Mouse (Mus musculus): Measurements from ENCODE around the gene Dcbld2. TPM values are rescaled to one million over a fixed set of nuclear protein-coding genes. Genes with fewer than 3 reads are reported as not detected.

The Dcbld2 gene
- polyA plus RNA-seq, 1 experiment from 2014 or later = 7.4 TPM

GRCm38 (mm10) chr16:58470061-58470460 is 61.8 kb downstream of the Dcbld2 start:
- peaks cover 43% of the 10 kb centered on the region for H3K36me3 ChIP-seq
- WGBS = 89% methylated on average over 8 of the region's 8 CpGs
- ATAC-seq (ENCODE audit: borderline replicate concordance, extremely low read depth, low FRiP score, low TSS enrichment) = no peak

GRCm38 (mm10) chr16:58470841-58471240 is 62.6 kb downstream of the Dcbld2 start:
- Histone ChIP-seq H3K9ac (no peak overlapping the region), H3K27ac (no peak overlapping the region), H3K4me3 (no peak overlapping the region), H3K4me1 (peaks cover 8% of the 10 kb centered on the region; the same call in 1 of the 2 replicates), H3K9me3 (no peaks in the 10 kb centered on the region), H3K27me3 (no peaks in the 10 kb centered on the region), H3K36me3 (peaks cover 35% of the 10 kb centered on the region), H3K4me2 (no peak overlapping the region)
- ATAC-seq (ENCODE audit: borderline replicate concordance, extremely low read depth, low FRiP score, low TSS enrichment) = no peak
- WGBS = 75% methylated on average over 4 of the region's 4 CpGs

More at GRCm38 (mm10) chr16:58470061-58470460, 61.8 kb downstream of the Dcbld2 start:
- no peak overlapping the region for H3K27ac ChIP-seq
- no peaks in the 10 kb centered on the region for H3K9me3 ChIP-seq
- no peaks in the 10 kb centered on the region for H3K27me3 ChIP-seq
- no peak overlapping the region for H3K4me2 ChIP-seq
- H3K4me1 ChIP-seq = peaks cover 3% of the 10 kb centered on the region; the same call in 1 of the 2 replicates
- H3K4me3 ChIP-seq = no peak overlapping the region
- H3K9ac ChIP-seq = no peak overlapping the region

DNA sequence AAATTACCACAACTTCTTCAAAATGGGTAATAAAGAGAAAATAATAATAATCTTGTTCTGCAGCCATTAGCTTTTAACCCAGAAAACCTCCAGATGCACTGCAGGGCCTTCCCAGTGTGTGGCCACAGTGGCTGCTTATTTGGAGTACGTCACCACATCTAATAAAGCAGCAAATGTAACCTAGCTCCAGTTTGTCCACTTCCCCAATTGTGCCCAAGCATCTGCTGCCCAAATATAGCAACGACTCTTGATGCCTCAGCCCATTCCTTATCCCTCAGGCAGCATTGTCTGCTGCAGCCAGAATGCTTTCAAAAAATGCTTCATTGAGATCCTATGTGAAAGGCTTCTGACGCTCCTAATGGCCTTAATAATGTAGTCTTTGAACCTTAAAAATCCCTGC is 66.6 kb downstream of the Dcbld2 start:
- H3K9ac ChIP-seq = no peak overlapping the region
- 64% methylated on average over 3 of the region's 3 CpGs for WGBS
- no peak overlapping the region for H3K4me3 ChIP-seq
- no peak overlapping the region for H3K4me2 ChIP-seq
- peaks cover 12% of the 10 kb centered on the region; the same call in 1 of the 2 replicates for H3K4me1 ChIP-seq
- H3K36me3 ChIP-seq = peaks cover 32% of the 10 kb centered on the region
- no peak for ATAC-seq (ENCODE audit: borderline replicate concordance, extremely low read depth, low FRiP score, low TSS enrichment)
- peak overlapping the region; percentile 37 for H3K27ac ChIP-seq
- H3K9me3 ChIP-seq = no peaks in the 10 kb centered on the region
- H3K27me3 ChIP-seq = no peaks in the 10 kb centered on the region

- Histone ChIP-seq H3K4me3 (no peak overlapping the region), H3K9me3 (no peaks in the 10 kb centered on the region), H3K4me1 (peaks cover 12% of the 10 kb centered on the region; the same call in 1 of the 2 replicates), H3K9ac (no peak overlapping the region), H3K27ac (peak overlapping the region; percentile 84), H3K27me3 (no peaks in the 10 kb centered on the region), H3K36me3 (peaks cover 29% of the 10 kb centered on the region), H3K4me2 (no peak overlapping the region)
- 62% methylated on average over 3 of the region's 3 CpGs for WGBS
- no peak; the same call in 1 of the 2 replicates for ATAC-seq (ENCODE audit: borderline replicate concordance, extremely low read depth, low FRiP score, low TSS enrichment)
Observed at GRCm38 (mm10) chr16:58475544-58476154, 67.4 kb downstream of the Dcbld2 start.

DNA sequence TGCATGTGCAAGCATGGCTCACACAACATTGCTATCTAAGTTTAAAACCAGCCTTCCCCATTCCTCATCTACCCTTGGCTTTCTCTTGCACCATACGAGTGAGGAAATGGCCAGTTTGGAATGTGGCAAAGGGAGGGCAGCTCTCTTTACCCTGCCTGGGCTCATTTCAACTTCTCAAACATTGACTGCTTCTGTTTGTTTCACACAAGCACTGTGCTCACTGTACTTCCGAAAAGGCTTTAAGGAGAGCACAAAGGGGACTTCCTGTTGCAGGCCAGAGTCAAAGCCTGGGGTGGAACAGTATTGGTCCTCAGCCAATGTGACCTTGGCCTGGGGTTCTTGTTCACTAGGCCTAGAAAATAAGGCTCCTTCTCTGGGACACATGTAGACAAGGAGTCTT is 68.1 kb downstream of the Dcbld2 start:
- H3K4me3 ChIP-seq = no peak overlapping the region
- no peaks in the 10 kb centered on the region for H3K9me3 ChIP-seq
- H3K4me2 ChIP-seq = no peak overlapping the region
- no peak overlapping the region for H3K9ac ChIP-seq
- H3K27me3 ChIP-seq = no peaks in the 10 kb centered on the region
- peak; percentile 58 for ATAC-seq (ENCODE audit: borderline replicate concordance, extremely low read depth, low FRiP score, low TSS enrichment)
- peak overlapping the region; percentile 84 for H3K27ac ChIP-seq
- 35% methylated on average over 2 of the region's 2 CpGs for WGBS
- H3K4me1 ChIP-seq = peaks cover 14% of the 10 kb centered on the region
- peaks cover 29% of the 10 kb centered on the region for H3K36me3 ChIP-seq

DNA sequence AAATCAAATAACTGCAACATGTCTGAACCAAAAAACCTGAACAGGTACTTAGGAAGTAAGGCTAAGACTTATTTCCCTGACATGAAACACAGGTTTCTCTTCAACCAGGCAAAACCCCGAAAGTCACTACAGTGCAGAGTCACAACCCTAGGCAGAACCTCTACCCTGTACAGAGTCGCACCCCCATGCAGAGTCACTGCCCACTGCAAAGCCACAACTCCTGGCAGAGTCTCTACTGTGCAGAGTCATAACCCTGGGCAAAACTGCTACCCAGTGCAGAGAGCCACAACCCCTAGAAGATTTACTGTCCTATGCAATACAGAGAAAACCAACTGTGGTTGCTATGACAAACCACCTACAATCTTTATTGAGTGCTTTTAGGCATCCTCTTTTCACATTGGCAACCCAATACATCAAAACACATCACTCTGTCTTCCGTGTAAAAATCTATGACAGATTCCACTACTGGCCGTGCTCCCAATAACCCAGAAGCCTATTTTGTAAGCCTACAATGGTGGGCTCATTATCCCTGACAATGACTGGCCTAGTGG is 71.7 kb downstream of the Dcbld2 start:
- H3K4me1 ChIP-seq = peaks cover 27% of the 10 kb centered on the region
- H3K27me3 ChIP-seq = no peaks in the 10 kb centered on the region
- no peaks in the 10 kb centered on the region for H3K9me3 ChIP-seq
- 91% methylated on average over 4 of the region's 4 CpGs for WGBS
- no peak overlapping the region for H3K4me2 ChIP-seq
- ATAC-seq (ENCODE audit: borderline replicate concordance, extremely low read depth, low FRiP score, low TSS enrichment) = no peak
- H3K9ac ChIP-seq = no peak overlapping the region
- no peak overlapping the region for H3K4me3 ChIP-seq
- no peak overlapping the region for H3K27ac ChIP-seq
- H3K36me3 ChIP-seq = peaks cover 13% of the 10 kb centered on the region

DNA sequence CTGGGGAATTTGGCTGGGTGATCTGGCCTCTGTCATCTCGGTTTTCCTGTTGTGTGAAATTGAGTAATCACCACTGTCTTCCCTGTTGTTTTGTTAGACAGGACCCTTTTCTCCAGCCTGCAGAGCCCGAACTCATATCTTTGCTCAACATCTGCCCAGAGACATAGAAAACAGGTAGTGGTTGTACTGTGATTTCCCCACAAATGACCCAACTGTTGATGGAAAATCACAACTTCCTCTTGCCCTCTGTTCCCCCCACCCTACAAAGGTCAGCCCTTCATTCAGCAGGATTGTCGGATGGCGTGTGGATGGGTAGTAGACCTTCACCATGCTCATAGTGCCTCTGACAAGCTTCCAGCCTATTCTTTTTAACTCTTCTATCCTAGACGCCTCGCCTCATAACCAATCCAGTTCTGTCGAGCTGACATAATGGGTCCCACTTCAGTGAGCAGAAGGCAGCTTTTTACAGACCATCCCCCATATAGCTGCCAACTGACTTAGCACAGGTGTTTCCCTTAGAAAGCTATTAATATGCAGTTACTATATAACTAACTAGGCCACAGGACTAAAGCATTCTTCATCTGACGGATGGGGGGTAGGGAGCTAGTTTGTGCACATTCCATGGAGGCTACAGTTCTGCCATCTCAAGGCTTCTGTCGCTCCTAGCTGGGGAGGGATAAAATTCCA is 73.1 kb downstream of the Dcbld2 start:
- no peak overlapping the region for H3K4me3 ChIP-seq
- peak; percentile 49; the same call in 1 of the 2 replicates for ATAC-seq (ENCODE audit: borderline replicate concordance, extremely low read depth, low FRiP score, low TSS enrichment)
- peaks cover 17% of the 10 kb centered on the region for H3K4me1 ChIP-seq
- H3K36me3 ChIP-seq = peaks cover 13% of the 10 kb centered on the region
- no peaks in the 10 kb centered on the region for H3K27me3 ChIP-seq
- 53% methylated on average over 9 of the region's 9 CpGs for WGBS
- no peak overlapping the region for H3K4me2 ChIP-seq
- H3K9me3 ChIP-seq = no peaks in the 10 kb centered on the region
- H3K9ac ChIP-seq = no peak overlapping the region
- H3K27ac ChIP-seq = peak overlapping the region; percentile 56

DNA sequence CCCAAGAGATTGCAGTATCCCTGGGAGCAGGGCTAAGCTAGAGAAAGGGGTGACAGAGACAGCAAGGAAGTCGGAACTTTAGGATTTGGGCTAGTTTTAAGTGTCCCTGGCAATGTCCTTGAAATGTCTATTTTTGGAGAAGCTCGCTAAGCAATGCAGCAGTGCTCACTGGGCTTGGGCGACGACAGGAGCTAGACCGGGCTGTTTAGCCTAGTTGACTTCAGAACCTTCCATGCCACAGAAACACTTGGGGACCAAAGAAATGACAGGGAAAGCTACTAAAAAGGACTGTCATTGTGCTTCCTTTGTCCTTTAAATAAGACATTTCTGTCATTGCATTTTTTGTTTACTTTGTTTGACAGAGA is 73.6 kb downstream of the Dcbld2 start:
- Histone ChIP-seq H3K27me3 (no peaks in the 10 kb centered on the region), H3K4me1 (peaks cover 17% of the 10 kb centered on the region), H3K27ac (peak overlapping the region; percentile 56), H3K9ac (no peak overlapping the region), H3K36me3 (peaks cover 13% of the 10 kb centered on the region), H3K9me3 (no peaks in the 10 kb centered on the region), H3K4me3 (no peak overlapping the region), H3K4me2 (no peak overlapping the region)
- WGBS = 46% methylated on average over 5 of the region's 5 CpGs
- peak; percentile 12; the same call in 1 of the 2 replicates for ATAC-seq (ENCODE audit: borderline replicate concordance, extremely low read depth, low FRiP score, low TSS enrichment)

- no peak overlapping the region for H3K4me2 ChIP-seq
- ATAC-seq (ENCODE audit: borderline replicate concordance, extremely low read depth, low FRiP score, low TSS enrichment) = no peak
- peaks cover 13% of the 10 kb centered on the region for H3K36me3 ChIP-seq
Observed at GRCm38 (mm10) chr16:58482296-58482695, 74.1 kb downstream of the Dcbld2 start.

DNA sequence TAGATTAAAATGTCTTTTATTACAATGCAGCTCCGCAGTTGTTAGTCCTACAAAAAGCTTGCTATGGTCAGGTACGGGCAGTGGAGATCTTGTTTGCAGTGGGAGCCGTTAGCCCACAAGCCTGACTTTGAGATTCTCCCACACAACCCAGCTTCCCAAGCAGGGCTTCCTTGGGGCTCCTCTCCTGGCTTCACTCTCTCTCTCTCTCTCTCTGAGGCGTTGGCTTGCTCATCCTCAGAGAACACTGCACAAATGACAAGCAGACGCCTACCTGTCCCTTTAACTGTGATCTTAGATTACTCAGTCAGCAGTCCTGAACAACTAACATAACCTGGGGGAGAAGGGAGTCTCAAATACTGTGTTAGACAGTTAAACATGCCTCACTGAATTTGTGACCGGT is 79.6 kb downstream of the Dcbld2 start:
- no peak overlapping the region for H3K27ac ChIP-seq

More at GRCm38 (mm10) chr16:58482296-58482695, 74.1 kb downstream of the Dcbld2 start:
- no peak overlapping the region for H3K9ac ChIP-seq
- H3K4me3 ChIP-seq = no peak overlapping the region
- H3K9me3 ChIP-seq = no peaks in the 10 kb centered on the region
- WGBS = 43% methylated on average over 3 of the region's 3 CpGs
- H3K27me3 ChIP-seq = no peaks in the 10 kb centered on the region
- H3K4me1 ChIP-seq = peaks cover 17% of the 10 kb centered on the region
- peak overlapping the region; percentile 56; the same call in 1 of the 2 replicates for H3K27ac ChIP-seq

GRCm38 (mm10) chr16:58496791-58497190 is 88.5 kb downstream of the Dcbld2 start:
- Histone ChIP-seq H3K27ac (peak overlapping the region; percentile 60), H3K36me3 (no peaks in the 10 kb centered on the region), H3K4me3 (no peak overlapping the region), H3K9me3 (no peaks in the 10 kb centered on the region), H3K9ac (no peak overlapping the region), H3K4me2 (no peak overlapping the region), H3K4me1 (peaks cover 25% of the 10 kb centered on the region), H3K27me3 (no peaks in the 10 kb centered on the region)
- ATAC-seq (ENCODE audit: borderline replicate concordance, extremely low read depth, low FRiP score, low TSS enrichment) = no peak

More for the DNA sequence above, 79.6 kb downstream of the Dcbld2 start:
- 83% methylated on average over 6 of the region's 6 CpGs for WGBS
- no peak overlapping the region for H3K4me2 ChIP-seq
- H3K4me1 ChIP-seq = no peaks in the 10 kb centered on the region
- H3K4me3 ChIP-seq = no peak overlapping the region
- H3K27me3 ChIP-seq = no peaks in the 10 kb centered on the region
- no peak for ATAC-seq (ENCODE audit: borderline replicate concordance, extremely low read depth, low FRiP score, low TSS enrichment)
- no peak overlapping the region for H3K9ac ChIP-seq
- H3K36me3 ChIP-seq = no peaks in the 10 kb centered on the region
- H3K9me3 ChIP-seq = no peaks in the 10 kb centered on the region

Measured in lung, embryonic 15.5 days (tissue).